Mouse (Mus musculus) retina, adult 2 months (tissue): Measurements from ENCODE around the gene Ube2d3.
A peak's percentile ranks its signal among the peaks of the same experiment; 100 is the strongest.
"Not testable (repeated sequence)": the region's sequence is repeated elsewhere in the genome, so short reads cannot be mapped to it uniquely, and the experiment has no call there.

Source experiments
- DNase-seq: peaks from one replicate; pipeline ENCODE4 v3.0.0-alpha.2; 2012; ENCODE audit warnings: low read depth, low spot score

Ube2d3 gene

GRCm38 (mm10) chr3:135438531-135438912 lies 573 bp downstream of the Ube2d3 start:
- peak; percentile 85 for DNase-seq

- DNase-seq, result peak; percentile 29
Measured at GRCm38 (mm10) chr3:135438913-135439531, 1.1 kb downstream of the Ube2d3 start.

GRCm38 (mm10) chr3:135439651-135440050 lies 1.7 kb downstream of the Ube2d3 start:
- DNase-seq, result no peak

- no peak for DNase-seq
Measured at GRCm38 (mm10) chr3:135440221-135440620, 2.3 kb downstream of the Ube2d3 start.

GRCm38 (mm10) chr3:135440621-135441020 lies 2.7 kb downstream of the Ube2d3 start:
- no peak for DNase-seq

- DNase-seq, result no peak
Measured at GRCm38 (mm10) chr3:135444930-135445329, 7.0 kb downstream of the Ube2d3 start.

- no peak for DNase-seq
Measured at GRCm38 (mm10) chr3:135458981-135459380, 21.0 kb downstream of the Ube2d3 start.

GRCm38 (mm10) chr3:135468402-135468801 lies 30.5 kb downstream of the Ube2d3 start:
- DNase-seq, result no peak

- no peak for DNase-seq
Measured at GRCm38 (mm10) chr3:135469146-135469545, 31.2 kb downstream of the Ube2d3 start.

- DNase-seq, result no peak
Measured at GRCm38 (mm10) chr3:135469974-135470373, 32.0 kb downstream of the Ube2d3 start.

- no peak for DNase-seq
Measured at GRCm38 (mm10) chr3:135470823-135471222, 32.9 kb downstream of the Ube2d3 start.

GRCm38 (mm10) chr3:135475025-135475424 lies 37.1 kb downstream of the Ube2d3 start:
- no peak for DNase-seq

- DNase-seq, result no peak
Measured at GRCm38 (mm10) chr3:135476286-135476685, 38.3 kb downstream of the Ube2d3 start.

GRCm38 (mm10) chr3:135476977-135477376 lies 39.0 kb downstream of the Ube2d3 start:
- DNase-seq, result no peak

GRCm38 (mm10) chr3:135479090-135479489 lies 41.1 kb downstream of the Ube2d3 start:
- not testable (repeated sequence) for DNase-seq

GRCm38 (mm10) chr3:135480767-135481166 lies 42.8 kb downstream of the Ube2d3 start:
- no peak for DNase-seq

- DNase-seq, result no peak
Measured at GRCm38 (mm10) chr3:135481608-135482007, 43.7 kb downstream of the Ube2d3 start.

GRCm38 (mm10) chr3:135484650-135485049 lies 46.7 kb downstream of the Ube2d3 start:
- DNase-seq, result not testable (repeated sequence)

GRCm38 (mm10) chr3:135485128-135485899 lies 47.4 kb downstream of the Ube2d3 start, which contains the start of gene Manba:
Manba (plus strand) TSS chr3:135485611.
- peak; percentile 20 for DNase-seq

GRCm38 (mm10) chr3:135485900-135486241 lies 47.9 kb downstream of the Ube2d3 start:
- no peak for DNase-seq

- no peak for DNase-seq
Measured at GRCm38 (mm10) chr3:135486351-135486750, 48.4 kb downstream of the Ube2d3 start.

GRCm38 (mm10) chr3:135487803-135488202 lies 49.9 kb downstream of the Ube2d3 start:
- DNase-seq, result no peak

GRCm38 (mm10) chr3:135489865-135490520 lies 52.0 kb downstream of the Ube2d3 start:
- no peak for DNase-seq
